Mouse (Mus musculus): ENCODE data around the gene Angpt4.

Angpt4 gene

DNA sequence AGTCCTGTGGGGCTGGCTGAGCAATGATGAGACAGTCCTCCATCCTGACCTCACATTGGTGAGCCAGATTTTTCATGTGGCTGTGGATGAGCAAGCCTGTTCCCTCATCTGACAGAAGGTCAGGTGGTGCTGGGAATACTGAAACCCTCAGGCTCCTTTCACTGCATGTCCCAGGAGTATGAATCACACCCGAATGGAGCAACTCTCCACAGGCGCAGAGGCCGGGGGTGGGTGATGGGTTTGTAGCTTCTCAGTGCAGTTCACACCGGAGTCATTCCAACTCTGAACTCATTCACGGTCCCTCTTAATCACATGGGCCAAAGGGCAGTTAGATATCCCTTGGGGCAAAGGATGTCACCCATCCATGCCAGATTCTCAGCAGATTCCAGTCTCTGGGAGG is 3.1 kb downstream of the Angpt4 start:
- no peak for DNase-seq (ENCODE audit: low read depth, low spot score)

DNA sequence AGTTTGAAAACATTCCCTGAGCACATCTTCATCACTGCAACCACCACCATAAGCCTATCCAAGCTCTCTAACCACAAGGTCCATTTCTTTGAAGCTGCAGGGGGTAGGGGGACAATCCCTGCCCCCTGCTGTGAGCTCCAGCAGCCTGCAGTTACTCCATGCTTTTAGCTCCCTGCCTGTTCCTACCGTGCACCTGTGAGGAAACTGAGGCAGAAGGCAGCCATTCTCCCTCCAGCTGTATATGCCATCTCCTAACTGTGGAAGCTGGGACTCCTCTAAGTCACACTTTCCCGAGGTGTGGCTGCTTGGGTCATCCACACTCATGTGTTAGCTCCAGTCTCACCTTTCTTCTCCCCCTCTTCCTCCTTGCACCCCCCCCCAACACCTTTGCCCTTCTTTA is 4.1 kb downstream of the Angpt4 start:
- DNase-seq (ENCODE audit: low read depth, low spot score), result no peak

DNA sequence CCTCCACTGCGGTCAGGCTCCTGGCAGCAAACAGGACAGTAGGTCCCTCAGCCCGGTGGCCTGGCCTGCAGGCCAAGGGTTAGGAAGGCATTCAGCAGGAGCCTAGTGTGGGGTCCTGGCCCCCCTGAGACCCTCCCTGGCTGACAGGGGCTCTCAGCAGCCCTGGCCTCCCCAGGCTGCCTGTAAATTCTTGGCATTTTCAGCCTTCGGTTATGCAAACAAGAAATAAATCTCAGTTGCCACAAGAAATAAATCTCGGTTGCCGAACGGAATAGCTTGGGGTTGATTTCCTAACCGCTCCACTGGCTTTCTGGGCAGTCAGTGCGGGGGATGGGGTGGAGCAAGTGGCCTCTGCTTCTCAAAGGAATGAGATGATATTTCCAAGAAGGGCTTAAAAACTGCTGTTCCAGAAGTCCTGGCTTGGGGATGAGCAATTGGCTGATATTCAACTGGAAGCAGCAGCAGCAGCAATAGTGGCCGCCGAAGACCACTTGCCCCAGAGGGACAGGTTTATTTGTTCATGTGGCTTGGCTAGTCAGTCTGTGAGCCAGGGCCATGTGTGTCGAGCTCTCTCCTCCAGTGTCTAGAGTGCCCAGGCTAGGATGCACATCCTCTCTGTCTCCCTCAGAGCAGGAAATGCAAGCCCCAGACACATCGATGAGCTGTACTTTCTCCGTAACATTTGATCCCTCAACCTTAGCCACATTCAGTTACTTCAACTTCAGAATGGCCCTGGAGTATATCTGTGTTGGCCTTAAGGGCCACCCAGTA is 5.2 kb downstream of the Angpt4 start:
- no peak for DNase-seq (ENCODE audit: low read depth, low spot score)

DNA sequence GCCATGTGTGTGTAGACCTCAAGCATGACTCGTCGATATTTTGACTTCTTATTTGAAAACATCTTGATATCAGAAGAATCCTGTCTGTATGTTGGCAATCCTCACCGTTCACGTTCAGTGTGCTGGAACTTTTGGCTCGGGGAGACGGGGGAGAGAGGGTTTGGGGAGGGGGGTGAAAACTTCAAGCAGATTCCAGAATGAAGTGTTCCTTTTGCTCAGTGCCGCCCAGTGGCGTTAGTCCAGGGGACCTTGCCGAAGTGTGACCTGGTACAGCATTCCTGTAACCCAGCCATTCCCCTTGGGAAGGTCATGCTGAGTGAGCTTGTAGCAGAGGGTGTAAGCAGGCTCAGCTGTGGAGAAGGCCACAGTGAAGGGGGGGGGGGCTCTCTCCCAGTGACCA is 8.1 kb downstream of the Angpt4 start:
- DNase-seq (ENCODE audit: low read depth, low spot score), result no peak

DNA sequence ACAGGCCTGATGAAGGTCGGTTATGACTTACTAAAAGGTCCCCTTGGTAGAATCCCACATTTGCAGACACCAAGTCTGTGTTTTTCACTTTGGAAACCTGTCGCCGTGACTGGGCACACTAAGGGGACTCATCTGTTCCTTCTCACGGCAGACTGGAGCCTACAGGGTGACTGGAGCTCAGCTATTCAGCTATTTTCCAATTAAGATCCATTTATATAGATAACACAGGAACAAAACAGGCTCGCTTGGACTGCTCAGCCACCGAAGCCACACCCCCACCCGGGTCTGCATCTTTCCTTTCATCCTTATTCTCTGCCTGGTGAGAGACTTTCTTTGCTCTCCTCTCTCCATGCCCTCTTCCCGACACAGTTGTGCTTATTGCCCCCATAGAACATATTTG is 10.1 kb downstream of the Angpt4 start:
- no peak for DNase-seq (ENCODE audit: low read depth, low spot score)

DNA sequence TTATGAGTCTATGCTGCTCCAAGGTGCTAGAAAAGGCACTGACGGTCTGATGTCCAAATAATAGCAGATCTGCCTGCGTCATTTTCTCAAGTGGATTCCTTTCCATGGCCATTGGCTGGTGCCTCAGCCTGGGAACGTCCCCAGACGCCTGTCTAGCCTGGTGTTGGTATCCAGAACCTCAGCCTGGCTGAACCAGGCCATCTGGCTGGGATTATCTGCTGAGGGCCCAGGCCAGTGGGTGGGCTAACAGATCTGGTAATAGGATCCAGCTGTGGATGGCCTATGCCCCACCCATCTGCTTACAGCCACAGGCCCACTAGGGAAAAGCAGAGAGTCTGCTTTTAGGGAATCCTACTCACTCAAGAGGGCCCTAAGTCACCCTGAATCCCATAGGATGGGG is 10.6 kb downstream of the Angpt4 start:
- no peak for DNase-seq (ENCODE audit: low read depth, low spot score)

DNA sequence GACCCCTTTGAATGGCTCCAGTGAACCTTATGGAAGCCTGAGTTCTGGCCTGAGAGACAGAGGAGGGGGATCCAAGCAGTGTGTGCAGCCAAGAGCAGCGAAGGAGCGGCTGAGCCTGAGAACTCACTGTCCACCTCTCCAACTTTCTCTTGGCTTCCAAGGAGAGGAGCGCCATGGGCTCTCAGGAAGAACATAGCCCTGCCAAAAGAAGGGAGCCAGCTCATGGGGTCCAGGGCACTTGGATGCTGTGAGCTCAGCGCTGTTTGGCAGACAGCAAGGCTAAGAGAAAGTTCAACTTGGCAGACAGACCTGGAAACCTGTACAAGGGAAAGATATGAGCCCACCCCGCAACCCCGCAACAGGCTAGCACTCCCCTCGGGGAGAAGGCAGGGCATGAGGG is 13.3 kb downstream of the Angpt4 start:
- DNase-seq (ENCODE audit: low read depth, low spot score), result no peak

DNA sequence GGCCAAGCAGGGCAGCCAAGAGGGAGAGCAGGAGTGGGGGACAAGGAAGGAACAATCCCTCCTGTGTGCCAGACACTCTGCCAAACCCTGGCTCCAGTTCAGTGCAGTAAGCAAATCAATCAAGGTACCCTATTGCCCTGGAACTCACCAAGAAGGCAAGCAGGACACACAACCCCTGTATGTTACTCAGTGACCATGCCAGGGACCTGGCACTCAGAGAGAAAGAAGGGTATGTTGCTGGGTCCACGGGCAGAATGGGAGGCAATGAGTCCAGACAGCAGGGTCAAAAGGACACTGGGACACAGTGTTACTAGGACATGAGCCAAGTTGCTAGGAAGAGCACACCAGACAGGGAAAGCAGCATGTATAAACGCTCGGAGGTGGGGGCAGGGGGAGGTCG is 14.7 kb downstream of the Angpt4 start:
- DNase-seq (ENCODE audit: low read depth, low spot score), result no peak

DNA sequence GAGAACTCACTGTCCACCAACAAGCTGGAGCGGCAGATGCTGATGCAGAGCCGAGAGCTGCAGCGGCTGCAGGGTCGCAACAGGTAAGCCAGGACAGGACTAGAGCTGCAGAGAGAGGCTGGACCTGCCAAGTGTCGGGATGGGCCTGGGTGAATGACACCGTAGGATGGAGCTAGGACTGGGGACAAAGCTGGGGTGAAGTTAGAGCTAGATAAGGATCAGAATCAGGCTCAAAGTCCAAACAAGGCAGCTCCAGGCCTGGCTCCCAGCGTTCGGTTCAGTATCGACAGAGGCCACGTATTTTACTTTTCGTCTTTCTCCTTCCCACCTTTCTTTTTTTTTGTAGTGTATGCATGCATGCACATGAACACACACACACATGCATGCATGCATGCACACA is 16.1 kb downstream of the Angpt4 start:
- no peak for DNase-seq (ENCODE audit: low read depth, low spot score)

DNA sequence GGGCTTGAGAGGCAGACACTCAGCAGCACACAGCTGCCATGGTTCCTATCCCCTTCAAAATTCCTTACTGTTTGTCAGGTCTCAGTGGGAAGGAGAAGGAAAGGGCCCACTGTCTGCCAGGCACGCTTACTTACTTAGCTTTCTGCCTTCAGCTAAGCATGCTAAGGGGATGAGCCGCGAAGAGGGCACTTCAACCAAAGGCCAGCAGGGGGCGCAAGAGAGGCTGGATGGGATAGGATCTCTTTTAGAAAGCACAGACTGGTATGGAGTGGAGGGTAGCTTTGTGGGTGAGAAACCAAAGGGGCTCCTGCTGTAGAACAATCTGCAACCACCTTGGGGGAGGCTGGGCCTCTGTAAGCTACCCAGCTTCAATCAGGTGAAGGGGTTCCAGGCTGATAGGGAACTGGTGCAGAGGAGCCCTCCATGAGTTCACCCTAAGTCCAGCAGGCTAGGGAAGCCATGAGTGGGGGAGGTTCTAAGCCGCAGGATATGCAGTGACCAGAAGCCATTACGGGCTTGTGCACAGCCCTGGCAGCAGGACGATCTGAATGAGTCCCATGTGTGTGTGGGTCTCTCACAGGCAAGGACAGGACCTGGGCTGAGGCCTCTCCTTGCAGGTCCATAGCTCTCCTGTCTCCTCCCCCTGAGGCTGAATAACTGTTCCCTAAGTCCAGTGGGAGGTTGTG is 19.5 kb downstream of the Angpt4 start:
- peak; percentile 71 for DNase-seq (ENCODE audit: low read depth, low spot score)

DNA sequence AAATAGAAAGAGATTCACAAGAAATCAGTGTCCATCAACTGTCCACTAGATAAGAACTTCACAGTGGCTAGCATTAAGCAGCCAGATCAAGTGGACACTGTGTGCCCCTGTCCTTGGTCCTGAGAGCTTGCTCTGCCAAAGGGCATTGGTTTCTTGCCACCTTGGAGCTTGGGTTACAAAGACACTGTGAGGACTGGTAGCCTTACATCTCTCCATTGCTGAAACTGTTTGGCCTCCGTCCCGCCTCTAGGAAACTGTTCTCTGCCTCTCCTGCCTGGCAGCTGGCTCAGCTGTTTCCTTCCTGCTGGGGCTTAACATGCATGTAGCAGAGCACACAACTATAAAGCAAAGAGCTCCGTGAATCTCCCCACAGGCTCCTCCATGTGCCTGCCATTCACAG is 26.9 kb downstream of the Angpt4 start:
- no peak for DNase-seq (ENCODE audit: low read depth, low spot score)

DNA sequence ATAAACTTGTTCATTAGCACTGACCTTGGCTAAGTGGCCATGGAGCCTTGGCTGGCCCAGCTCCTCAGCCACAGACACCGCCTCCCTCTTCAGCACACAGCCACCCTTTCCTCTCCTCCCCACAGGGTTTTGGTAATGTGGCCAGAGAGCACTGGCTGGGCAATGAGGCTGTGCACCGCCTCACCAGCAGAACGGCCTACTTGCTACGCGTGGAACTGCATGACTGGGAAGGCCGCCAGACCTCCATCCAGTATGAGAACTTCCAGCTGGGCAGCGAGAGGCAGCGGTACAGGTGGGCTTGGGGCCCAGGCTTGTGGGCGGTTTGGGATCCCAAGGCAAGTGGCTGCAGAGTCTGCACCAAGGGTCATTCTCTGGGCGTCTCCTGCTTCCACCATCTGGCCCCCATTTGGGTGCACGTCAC is 27.8 kb downstream of the Angpt4 start:
- DNase-seq (ENCODE audit: low read depth, low spot score), result peak; percentile 50

DNA sequence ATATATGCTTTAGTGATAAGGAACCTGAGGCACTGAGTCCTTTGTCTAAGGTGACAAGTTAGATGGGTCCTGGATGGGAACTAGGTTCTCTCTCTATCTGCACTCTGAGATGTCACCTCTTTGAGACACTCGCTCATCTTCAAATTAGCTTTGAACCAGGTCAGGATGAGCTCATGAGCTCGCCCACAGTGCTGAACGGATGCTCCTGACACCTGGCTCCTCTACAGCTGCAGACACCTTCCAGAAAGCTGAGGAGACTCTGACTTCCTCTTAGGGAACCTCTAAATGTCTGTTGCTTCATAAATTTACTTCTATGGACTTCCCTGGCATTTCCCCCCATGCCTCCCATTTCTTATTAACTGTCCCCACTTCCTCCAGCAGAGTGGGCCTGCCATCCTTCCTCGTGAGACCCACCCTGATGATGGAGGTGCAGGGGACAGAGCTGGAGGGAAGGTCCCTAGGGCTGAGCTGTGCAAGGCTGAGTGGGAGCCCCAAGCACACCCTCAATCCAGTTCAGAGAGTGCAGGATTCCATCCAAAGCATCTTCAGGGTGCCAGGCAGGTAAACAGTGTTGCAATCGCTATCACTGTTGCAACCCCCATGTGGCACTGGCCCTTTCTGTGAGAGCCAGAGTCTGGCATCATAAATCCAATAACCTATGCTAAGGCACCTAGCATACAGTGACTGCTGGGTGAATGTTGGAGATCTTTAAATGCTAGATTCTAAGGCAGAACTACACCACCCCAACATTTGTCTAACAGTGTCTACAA is 28.8 kb downstream of the Angpt4 start:
- DNase-seq (ENCODE audit: low read depth, low spot score), result no peak

DNA sequence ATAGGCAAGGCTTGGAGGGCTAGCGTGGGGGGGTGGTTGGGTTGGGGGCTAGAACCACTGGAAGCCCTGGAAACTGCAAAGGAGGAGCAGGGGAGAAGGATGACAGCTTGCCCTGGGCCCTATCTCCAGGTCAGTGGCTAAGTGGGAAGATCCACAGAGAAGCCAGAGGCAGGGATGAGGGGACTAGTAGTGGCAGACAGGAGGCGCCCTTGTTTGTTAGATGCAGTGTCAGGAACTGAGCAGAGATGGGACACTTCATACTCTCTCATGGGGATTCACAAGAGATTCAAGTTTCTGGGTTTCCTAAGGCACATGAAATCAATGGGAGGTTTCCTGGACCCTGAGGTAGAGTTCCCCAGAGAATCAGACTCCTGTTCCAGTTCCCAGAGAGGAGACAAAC is 30.3 kb downstream of the Angpt4 start:
- peak; percentile 27 for DNase-seq (ENCODE audit: low read depth, low spot score)

DNA sequence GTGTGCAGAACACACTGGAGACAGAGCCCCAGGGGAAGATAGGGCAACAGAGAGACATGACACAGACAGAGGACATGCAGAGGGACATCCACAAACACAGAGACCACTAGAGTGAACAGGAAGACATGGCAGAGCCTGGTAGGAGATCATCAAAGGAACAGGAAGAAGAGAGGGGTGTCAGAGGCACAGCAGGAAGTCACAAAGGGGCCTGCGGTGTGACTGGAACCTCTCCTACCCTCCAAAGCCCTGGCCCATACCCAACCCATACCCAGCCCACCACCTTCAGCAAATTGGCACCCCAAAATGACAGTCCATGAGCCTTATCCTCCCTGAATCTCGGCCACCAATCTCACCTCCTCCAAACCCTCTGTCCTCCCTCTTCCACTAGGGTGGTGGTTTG is 33.1 kb downstream of the Angpt4 start:
- no peak for DNase-seq (ENCODE audit: low read depth, low spot score)

DNA sequence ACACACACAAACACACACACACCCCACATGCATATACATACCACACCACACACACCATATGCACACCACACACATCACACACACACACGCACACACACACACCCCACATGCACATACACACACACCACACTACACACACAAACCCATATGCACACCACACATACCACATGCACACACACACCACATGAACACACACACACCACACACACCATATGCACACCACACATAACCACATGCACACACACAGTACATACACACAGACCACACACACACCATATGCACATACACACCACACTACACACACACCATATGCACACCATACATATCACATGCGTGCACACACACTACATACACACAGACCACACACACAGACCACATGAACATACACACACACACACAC is 36.6 kb downstream of the Angpt4 start:
- no peak for DNase-seq (ENCODE audit: low read depth, low spot score)

DNA sequence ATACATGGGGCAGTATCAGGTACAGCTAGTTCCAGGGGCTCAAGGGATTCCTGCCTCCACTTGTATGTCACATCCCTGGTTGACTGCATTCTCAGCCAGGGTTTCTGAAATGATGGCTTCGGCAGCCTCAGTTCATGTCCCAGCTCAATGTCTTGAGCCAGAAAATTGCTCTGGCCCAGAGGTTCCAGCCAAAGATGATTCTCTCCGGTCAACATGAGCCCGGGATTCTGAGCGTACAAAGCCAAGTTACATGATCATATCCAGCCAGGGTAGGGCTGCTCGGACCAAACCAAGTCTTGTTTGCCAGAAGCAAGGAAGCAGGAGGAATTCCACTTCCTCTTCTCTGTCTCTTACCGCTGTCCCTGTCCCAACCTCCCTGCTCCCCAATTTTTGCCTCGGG is 37.3 kb downstream of the Angpt4 start:
- no peak for DNase-seq (ENCODE audit: low read depth, low spot score)

DNA sequence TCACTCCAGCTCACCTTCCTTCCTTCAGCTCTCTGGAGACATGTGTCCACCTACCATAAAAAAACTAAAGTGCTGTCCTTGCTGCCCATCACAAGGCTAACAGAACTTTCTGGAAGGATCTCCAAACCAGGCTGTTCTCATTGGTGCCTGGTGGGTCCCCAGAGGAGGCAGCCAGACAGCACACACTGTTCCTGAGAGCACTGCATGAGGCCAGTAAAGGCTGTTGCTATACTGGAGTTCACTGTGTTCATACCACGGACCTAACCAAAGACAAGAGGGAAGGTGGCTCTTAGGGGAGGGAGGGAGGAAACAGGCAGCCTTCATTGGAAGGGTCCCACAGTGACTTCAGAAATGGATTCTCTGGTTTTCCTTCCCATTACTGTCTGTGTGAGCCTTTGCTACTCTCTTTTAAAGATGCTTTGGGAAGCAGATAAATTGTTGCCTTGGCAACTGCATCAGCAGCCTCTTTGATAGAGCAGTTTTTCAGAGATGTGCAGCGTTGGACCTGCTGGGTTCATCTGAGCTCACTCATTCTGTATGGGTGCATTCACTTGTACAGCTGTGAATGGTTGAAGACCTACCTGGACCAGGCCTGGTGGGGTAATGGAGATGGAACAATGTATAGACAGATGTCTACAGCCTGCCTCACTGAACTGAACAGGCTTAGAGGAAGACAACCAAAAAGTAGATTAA is 38.2 kb downstream of the Angpt4 start:
- peak; percentile 71 for DNase-seq (ENCODE audit: low read depth, low spot score)

DNA sequence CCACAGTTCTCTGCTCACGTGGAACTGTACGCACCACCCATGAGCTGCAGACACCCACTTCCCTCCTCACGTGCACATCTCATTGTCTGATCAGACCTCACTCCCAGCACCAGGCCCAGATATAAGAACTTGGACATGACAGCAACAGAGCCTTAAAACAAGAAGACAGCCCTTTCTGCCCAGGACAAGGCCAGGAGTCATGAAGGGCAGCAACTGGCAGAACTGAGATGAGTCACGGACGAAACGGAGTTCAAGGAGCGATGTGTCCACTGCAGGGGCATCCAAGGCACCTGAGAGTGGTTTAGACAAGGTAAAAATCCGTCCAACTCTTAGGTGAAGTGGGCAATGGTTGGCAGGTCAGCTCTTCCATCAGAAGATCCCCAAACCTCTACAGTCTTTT is 42.7 kb downstream of the Angpt4 start:
- DNase-seq (ENCODE audit: low read depth, low spot score), result no peak

DNA sequence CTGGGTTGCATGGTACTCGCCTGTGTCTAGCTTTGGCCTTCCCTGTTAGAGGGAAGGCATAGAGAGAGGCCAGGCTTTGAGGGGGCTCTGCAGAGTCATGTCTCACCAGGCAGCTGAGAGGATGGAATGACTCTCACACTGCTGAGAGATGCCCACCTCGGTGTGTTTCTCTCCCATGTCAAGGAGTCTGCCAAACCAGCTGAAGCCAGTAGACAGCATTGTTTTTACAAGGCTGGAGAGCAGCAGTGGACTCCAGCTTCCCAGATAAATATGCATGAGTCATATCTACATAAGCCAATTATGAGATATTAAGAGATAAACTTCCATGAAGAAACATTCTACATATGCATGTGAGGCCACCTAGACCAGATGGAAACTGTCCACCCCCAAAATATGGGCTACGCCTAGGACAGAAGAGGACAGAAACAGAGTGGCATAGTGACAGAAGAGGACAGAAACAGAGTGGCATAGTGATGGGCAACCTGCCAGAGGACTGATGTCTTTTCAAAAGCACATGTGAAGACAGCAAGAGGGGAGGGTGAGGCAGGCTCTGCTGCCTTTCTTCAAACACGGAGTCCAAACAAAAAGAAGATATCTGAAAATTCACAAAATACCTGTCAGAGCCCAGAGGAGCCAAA is 45.6 kb downstream of the Angpt4 start:
- no peak for DNase-seq (ENCODE audit: low read depth, low spot score)

DNA sequence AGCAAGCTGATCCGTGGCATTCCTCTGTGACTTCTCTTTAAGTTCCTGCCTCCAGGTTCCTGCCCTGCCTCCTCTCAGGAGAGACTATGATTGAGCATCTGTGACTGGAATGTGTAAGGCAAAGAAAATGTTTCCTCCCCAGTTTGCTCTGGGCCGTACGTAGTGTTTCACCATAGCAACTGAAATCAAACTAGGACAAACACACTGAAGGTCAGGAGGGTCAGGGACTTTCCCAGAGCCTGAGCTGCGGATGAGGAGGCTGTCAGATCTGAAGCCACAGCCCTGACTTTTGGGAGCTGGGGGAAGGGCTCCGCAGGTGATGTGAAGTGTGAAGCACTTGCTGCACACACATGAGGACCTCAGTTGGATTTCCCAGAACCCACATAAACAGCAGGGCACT is 48.3 kb downstream of the Angpt4 start:
- no peak for DNase-seq (ENCODE audit: low read depth, low spot score)
